Mouse (Mus musculus) left cerebral cortex, postnatal 36 days (tissue): ENCODE results near the gene Ghrl. TPM values are rescaled to one million over a fixed set of nuclear protein-coding genes. Genes with fewer than 3 reads are reported as not detected.

Experiments used
- DNase-seq, 2 experiments: peaks; one replicate each; pipeline ENCODE4 v3.0.0; 2021 to 2022; ENCODE audit warnings: low spot score in 2 of 2, mixed read lengths in 1 of 2
- intact Hi-C: fragments of 180-260 bp; cut with DNase I; formaldehyde crosslinking; loops from one replicate; pipeline ENCODE4 v1.15.1; 2025
- total RNA-seq, 2 experiments: library from RNA; stranded (reverse); gene quantifications; 2 replicates each; pipeline ENCODE4 v1.2.3; 2021

Ghrl gene
- total RNA-seq, 2 experiments from 2014 or later: not detected

GRCm38 (mm10) chr6:113697222-113698205, 22.2 kb downstream of the Ghrl start:
- peak in 1 of 2 experiments; percentile 12 for DNase-seq
- intact Hi-C loops: loop anchor here (5.0 kb wide), 1 partner anchor 60 kb away; the partner anchor contains the start of gene Irak2

GRCm38 (mm10) chr6:113696582-113697221, 23.0 kb downstream of the Ghrl start, which contains the start of gene Tatdn2:
TSS of gene Tatdn2 (plus strand) at chr6:113697050.
- peak; percentile 95 to 97 for DNase-seq
- intact Hi-C loops: loop anchor here (5.0 kb wide), 1 partner anchor 59 kb away; the partner anchor contains the start of gene Irak2

- intact Hi-C loops: loop anchor here (5.0 kb wide), 1 partner anchor 59 kb away; the partner anchor contains the start of gene Irak2
- DNase-seq: no peak
Measured at GRCm38 (mm10) chr6:113695766-113696355, 23.8 kb downstream of the Ghrl start.

GRCm38 (mm10) chr6:113695203-113695602, 24.5 kb downstream of the Ghrl start:
- no peak for DNase-seq
- intact Hi-C loops: loop anchor here (5.0 kb wide), 1 partner anchor 58 kb away; the partner anchor contains the start of gene Irak2

- intact Hi-C loops: no loop called here
Measured at GRCm38 (mm10) chr6:113693377-113693776, 26.3 kb downstream of the Ghrl start.

GRCm38 (mm10) chr6:113692661-113693133, 27.0 kb downstream of the Ghrl start:
- intact Hi-C loops: no loop called here
- DNase-seq: no peak

More at GRCm38 (mm10) chr6:113693377-113693776, 26.3 kb downstream of the Ghrl start:
- no peak for DNase-seq

- intact Hi-C loops: no loop called here
- no peak for DNase-seq
Measured at GRCm38 (mm10) chr6:113691084-113691462, 28.6 kb downstream of the Ghrl start.

- intact Hi-C loops: no loop called here
- no peak for DNase-seq
Measured at GRCm38 (mm10) chr6:113690400-113691083, 29.1 kb downstream of the Ghrl start.

- no peak for DNase-seq
- intact Hi-C loops: no loop called here
Measured at GRCm38 (mm10) chr6:113690008-113690399, 29.7 kb downstream of the Ghrl start.

- DNase-seq: no peak
- intact Hi-C loops: no loop called here
Measured at GRCm38 (mm10) chr6:113686551-113687125, 33.0 kb downstream of the Ghrl start.

- intact Hi-C loops: no loop called here
- no peak for DNase-seq
Measured at GRCm38 (mm10) chr6:113683081-113683825, 36.4 kb downstream of the Ghrl start.

GRCm38 (mm10) chr6:113681271-113681670, 38.4 kb downstream of the Ghrl start:
- intact Hi-C loops: loop anchor here (2.0 kb wide), 1 partner anchor 40 kb away; no protein-coding TSS in a partner anchor

GRCm38 (mm10) chr6:113679993-113680566, 39.6 kb downstream of the Ghrl start:
- intact Hi-C loops: loop anchor here (2.0 kb wide), 1 partner anchor 39 kb away; no protein-coding TSS in a partner anchor

More at GRCm38 (mm10) chr6:113681271-113681670, 38.4 kb downstream of the Ghrl start:
- peak; percentile 73 to 74 for DNase-seq

GRCm38 (mm10) chr6:113678246-113679012, 41.3 kb downstream of the Ghrl start:
- intact Hi-C loops: no loop called here
- DNase-seq: peak in 1 of 2 experiments; percentile 24

More at GRCm38 (mm10) chr6:113679993-113680566, 39.6 kb downstream of the Ghrl start:
- no peak for DNase-seq

GRCm38 (mm10) chr6:113677070-113677734, 42.5 kb downstream of the Ghrl start:
- DNase-seq: no peak
- intact Hi-C loops: no loop called here

- intact Hi-C loops: no loop called here
- DNase-seq: no peak
Measured at GRCm38 (mm10) chr6:113675991-113676390, 43.7 kb downstream of the Ghrl start.
